Mouse (Mus musculus) fibroblast of lung, adult 2 months (primary cell): ENCODE data around the gene Fbxw20.
"Not testable (repeated sequence)": the region's sequence is repeated elsewhere in the genome, so short reads cannot be mapped to it uniquely, and the experiment has no call there.

Experiments used
- DNase-seq: peaks from one replicate; pipeline ENCODE4 v3.0.0-alpha.2; 2011; ENCODE audit warnings: low read depth

Fbxw20 gene

DNA sequence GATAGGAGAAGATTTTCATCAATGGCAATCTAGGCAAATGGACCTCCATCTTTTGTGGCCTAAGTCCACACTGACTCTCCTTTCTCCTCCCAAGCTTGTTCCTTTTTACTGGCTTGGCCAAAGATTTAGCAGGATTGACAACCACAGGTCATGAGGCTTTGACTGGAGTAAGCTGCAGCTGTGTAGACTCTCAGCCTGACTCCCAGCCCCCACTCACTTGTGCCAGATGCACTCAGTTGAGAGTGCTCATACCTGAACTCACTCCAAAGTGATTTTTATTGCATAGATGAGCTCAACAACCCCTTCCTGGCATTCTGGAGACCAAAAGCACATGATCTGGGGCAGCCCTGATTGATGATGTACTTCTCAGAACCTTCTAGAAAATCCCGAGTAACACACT, at the start of gene Fbxw20:
Gene Fbxw20 (minus strand): TSS at position 101 of the 400 bp plus-strand sequence.
- DNase-seq = no peak

DNA sequence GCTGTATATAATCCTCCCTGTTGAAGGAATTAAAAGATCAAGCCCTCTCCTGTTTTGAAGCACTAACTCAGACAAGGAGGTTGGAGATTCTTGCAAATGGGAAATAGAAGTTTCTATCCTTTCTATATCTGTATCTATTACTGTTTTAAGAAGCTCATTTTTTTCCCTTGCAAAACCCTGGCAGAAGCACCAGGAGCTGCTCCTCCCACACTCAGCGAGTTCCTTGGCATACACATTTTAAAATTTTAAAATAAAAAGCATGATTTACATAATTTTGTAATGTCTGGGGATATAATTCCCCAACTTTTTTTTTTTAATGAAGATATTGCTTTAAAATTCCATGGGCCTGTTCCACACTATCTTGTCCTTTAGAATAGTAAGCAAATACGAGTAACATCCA, 28.5 kb upstream of the Fbxw20 start:
- DNase-seq = no peak

DNA sequence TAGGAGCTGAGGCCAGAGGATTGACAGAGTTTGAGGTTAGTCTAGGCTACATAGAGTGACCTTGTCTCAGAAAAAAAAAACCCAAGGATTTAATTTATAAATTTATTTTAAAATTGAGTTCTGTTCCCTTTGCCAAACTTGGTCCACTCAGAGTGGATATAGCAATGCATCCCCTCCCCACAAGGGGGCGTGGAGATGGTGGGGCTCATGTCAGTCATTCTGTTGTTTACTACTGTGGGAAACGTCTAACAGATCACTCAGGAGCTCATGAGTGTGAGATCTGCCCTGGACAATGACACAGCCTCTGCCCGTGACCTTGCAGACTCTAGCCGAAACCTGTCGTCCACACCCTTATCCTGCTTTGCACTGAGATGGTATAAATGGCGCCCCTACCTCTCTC, 16.1 kb downstream of the Fbxw20 start:
- no peak for DNase-seq

DNA sequence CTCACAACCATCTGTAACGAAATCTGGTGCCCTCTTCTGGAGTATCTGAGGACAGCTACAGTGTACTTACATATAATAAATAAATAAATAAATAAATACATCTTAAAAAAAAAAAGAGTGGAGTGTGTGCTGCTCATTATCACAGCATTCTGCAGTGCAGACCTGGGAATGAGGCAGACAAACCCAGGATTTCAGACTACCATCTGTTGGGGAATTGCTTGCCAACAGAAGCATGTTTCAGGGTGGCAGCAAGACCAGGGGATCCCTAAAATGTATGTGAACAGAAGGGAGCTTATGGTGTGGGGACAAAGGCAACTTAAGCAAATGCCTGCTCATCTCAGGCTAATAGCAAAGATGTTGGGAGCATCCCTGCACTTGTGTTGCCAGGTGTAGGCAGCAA, 33.2 kb downstream of the Fbxw20 start:
- DNase-seq = not testable (repeated sequence)

DNA sequence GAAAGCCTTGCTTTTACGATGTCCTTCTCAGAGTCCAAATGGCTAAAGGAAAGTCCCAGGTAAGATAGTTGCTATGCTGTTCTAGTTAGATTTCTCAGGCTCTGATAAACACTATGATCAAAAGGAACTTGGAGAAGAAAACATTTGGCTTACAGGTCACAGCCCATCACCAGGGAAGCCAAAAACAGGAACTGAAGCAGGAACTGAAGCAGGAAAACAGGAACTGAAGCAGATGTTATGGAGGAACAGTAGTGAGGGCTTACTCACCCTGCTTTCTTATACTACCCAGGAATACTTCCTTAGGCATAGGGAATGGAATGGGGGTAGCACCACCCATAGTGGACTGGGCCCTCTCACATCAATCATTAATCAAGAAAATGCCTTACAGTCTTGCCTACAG, 34.2 kb downstream of the Fbxw20 start:
- DNase-seq = no peak

DNA sequence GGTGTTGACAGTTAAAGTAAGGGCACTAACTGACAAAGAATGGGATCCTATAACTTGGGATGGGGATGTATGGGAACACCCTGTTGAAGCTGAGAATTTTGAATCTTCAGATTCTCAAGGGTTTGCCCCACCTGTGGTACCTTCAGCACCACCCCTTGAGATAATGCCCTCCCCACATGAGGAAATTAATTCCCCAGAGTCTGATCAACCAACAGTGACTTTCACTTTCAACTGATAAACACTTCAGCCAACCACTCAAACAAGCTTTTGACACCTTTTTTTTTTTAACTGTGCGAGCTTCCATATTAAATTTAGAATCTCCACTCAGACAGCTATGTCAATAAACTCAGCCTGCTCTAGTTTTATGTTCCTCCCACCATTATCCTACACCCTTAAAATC, 35.2 kb downstream of the Fbxw20 start:
- DNase-seq = no peak

DNA sequence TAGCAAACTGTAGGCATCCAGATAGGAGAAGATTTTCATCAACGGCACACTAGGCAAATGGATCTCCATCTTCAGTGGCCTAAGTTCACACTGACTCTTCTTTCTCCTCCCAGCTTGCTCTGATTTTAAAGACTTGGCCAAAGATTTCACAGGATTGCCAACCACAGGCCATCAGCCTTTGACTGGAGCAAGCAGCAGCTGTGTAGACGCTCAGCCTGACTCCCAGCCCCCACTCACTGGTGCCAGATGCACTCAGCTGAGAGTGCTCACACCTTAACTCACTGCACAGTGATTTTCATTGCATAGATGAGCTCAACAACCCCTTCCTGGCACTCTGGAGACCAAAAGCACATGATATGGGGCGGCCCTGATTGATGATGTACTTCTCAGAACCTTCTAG, 38.7 kb downstream of the Fbxw20 start, which contains the start of gene Fbxw13:
Gene Fbxw13 (minus strand): TSS at position 101 of the 400 bp plus-strand sequence.
- DNase-seq = not testable (repeated sequence)

DNA sequence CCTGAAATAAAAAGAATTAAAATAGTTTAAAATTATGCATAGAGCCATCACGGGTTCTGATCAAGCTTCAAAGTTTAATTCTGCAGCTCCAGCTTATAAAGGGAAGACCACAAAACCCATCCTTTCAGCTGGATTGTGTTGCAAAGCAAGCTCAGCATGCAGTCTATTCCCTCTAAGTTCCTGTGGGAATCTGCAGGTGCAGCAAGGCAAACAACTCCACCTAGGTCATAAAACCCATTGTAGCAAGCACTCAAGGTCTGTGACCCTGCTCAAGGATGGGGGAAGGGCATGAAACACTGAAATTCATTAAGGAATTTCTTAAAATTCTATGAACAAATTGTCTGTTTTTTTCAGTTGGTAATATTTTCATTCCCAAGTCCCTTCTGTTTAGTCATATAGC, 57.3 kb downstream of the Fbxw20 start:
- no peak for DNase-seq

DNA sequence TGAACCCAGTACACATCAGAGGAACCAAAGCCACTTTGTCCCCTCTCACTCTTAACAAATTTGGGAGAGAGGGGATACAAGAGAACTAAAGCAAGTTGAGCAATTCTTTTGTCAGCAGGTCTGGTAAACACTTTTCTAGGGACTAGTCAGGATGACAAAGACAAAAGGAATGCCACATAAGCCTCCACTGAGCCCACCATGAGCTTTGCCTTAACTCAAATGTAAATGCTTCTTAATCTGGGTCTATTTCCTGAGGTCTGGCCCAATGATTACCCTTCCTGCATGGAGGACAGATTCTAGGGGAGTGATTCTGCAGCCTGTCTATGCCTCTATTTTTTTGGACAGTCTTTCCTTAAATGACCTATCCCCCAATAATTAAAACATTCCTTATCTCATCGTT, 58.3 kb downstream of the Fbxw20 start:
- no peak for DNase-seq
